Mouse (Mus musculus) midbrain, postnatal 0 days (tissue): ENCODE results near the gene Prss38. TPM values are rescaled to one million over a fixed set of nuclear protein-coding genes. Genes with fewer than 3 reads are reported as not detected.

Experiments used
- ATAC-seq: fragments of 200-750 bp; cut with Nextera tagmentation; 2 replicates; pipeline ENCODE4 v1.8.0; 2017; ENCODE audit warnings: moderate number of reproducible peaks, mild to moderate bottlenecking, moderate TSS enrichment, moderate library complexity; ENCODE audit not compliant: low FRiP score
- DNase-seq: peaks from one replicate; pipeline ENCODE4 v3.0.0-alpha.2; 2015; ENCODE audit warnings: low spot score
- H3K27ac ChIP-seq: fragments of 300-500 bp; sonication (generic); 2 replicates; pipeline ENCODE4 v1.5.1; 2014; ENCODE audit warnings: low read depth, mild to moderate bottlenecking, low read length, mixed read lengths
- H3K27me3 ChIP-seq: fragments of 300-500 bp; sonication (generic); 2 replicates; pipeline ENCODE4 v1.6.1; 2014; ENCODE audit warnings: low read length, control low read depth, mixed read lengths; ENCODE audit not compliant: insufficient read depth
- H3K36me3 ChIP-seq: fragments of 300-500 bp; sonication (generic); 2 replicates; pipeline ENCODE4 v1.6.1; 2014; ENCODE audit warnings: low read length, control low read depth, mixed read lengths; ENCODE audit not compliant: insufficient read depth
- H3K4me1 ChIP-seq: fragments of 300-500 bp; sonication (generic); 2 replicates; pipeline ENCODE4 v1.6.1; 2014; ENCODE audit warnings: mild to moderate bottlenecking, control low read depth, antibody characterized with exemption, low read length, mixed read lengths; ENCODE audit not compliant: insufficient read depth
- H3K4me2 ChIP-seq: fragments of 300-500 bp; sonication (generic); 2 replicates; pipeline ENCODE4 v1.6.1; 2014; ENCODE audit warnings: low read depth, mild to moderate bottlenecking, low read length, mixed read lengths; ENCODE audit not compliant: poor library complexity, severe bottlenecking
- H3K4me3 ChIP-seq: fragments of 300-500 bp; sonication (generic); 2 replicates; pipeline ENCODE4 v1.5.1; 2014; ENCODE audit warnings: low read depth, mild to moderate bottlenecking, low read length, moderate library complexity
- H3K9ac ChIP-seq: fragments of 300-500 bp; sonication (generic); replicated peaks from 2 replicates; pipeline ENCODE4 v1.6.1; 2014; ENCODE audit warnings: mild to moderate bottlenecking, low read length, moderate library complexity, mixed read lengths; ENCODE audit not compliant: poor library complexity, severe bottlenecking
- H3K9me3 ChIP-seq: fragments of 300-500 bp; sonication (generic); 2 replicates; pipeline ENCODE4 v1.6.1; 2016; ENCODE audit warnings: low read length, control low read depth
- CTCF ChIP-seq: IDR thresholded peaks from 2 replicates; pipeline ENCODE4 v1.5.1; 2016; ENCODE audit warnings: antibody characterized with exemption, mild to moderate bottlenecking
- WGBS: fragments of 180-500 bp; shearing (Covaris S2); extraction: QIAGEN DNeasy Blood & Tissue Kit; methylation state at CpG from one replicate; pipeline ENCODE4 v1.1.7; 2014; 5-methylcytosine and 5-hydroxymethylcytosine counted together
- polyA plus RNA-seq: library from polyadenylated mRNA; unstranded; fragments of >200 nt; fragmentation: Nextera tagmentation; extraction: Ambion mirVana; gene quantifications from 2 replicates; pipeline ENCODE4 v1.2.1, GENCODE M21; 2015
- total RNA-seq: library from RNA; depleted of rRNA; stranded (reverse); fragments of >200 nt; gene quantifications from 2 replicates; pipeline ENCODE4 v1.2.3, GENCODE M21; 2014

Prss38 gene
- total and polyA plus RNA-seq, 2 experiments from 2014 or later, result not detected

DNA sequence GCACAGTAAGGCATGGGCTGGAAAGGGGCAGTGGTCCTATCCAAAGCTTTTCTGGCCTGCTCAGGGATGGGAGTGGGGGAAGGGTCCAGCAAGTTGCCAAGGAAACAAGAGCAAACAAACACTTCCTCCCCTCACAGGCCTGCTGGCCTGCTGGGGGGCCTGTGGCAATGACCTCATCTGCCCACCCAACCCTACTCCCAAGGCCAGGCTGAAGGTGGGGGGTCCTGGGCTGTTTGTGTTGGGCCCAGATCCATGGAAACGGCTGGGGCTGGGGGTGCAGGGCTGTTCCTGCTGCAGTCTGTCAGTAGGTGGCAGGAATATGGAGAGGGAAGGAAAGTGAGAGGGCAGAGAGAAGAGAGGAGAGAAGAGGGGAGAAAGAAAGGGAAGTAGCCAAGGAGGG lies 39.1 kb downstream of the Prss38 start:
- WGBS, result 17% methylated on average over 1 of the region's 1 CpGs
- TF ChIP-seq CTCF, result peak; percentile 34
- Histone ChIP-seq H3K9me3 (no peaks in the 10 kb centered on the region), H3K4me3 (no peak overlapping the region), H3K27me3 (no peaks in the 10 kb centered on the region), H3K9ac (no peak overlapping the region), H3K4me1 (no peaks in the 10 kb centered on the region), H3K36me3 (no peaks in the 10 kb centered on the region), H3K4me2 (no peak overlapping the region), H3K27ac (no peak overlapping the region)
- 0 out of 2 replicates have a peak, but pooled peaks have one; percentile 23 for ATAC-seq
- peak; percentile 21 for DNase-seq

DNA sequence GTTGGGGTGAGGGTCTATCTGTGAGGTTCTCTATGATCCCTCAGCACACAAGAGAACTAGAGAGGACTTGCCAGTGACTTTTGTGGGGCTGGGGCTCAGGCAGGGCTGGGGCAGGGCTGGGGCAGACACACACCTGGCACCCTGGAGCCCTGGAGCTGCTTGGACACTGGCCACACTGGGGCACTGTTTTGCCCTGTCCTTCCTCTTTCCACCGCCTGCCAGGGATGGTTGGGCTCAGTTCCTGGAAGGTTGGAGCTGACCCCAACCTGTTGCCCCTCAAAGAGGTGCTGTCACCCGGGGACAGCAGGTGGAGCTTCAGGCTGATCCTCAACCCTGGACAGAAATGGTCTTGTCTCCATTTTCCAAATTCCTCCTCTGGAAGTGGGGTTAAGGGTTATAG lies 39.5 kb downstream of the Prss38 start:
- no peaks in the 10 kb centered on the region for H3K36me3 ChIP-seq
- no peak overlapping the region for H3K9ac ChIP-seq
- TF ChIP-seq CTCF, result no peak
- WGBS, result 43% methylated on average over 2 of the region's 2 CpGs
- H3K4me2 ChIP-seq, result no peak overlapping the region
- H3K9me3 ChIP-seq, result no peaks in the 10 kb centered on the region
- no peak overlapping the region for H3K27ac ChIP-seq
- no peak overlapping the region for H3K4me3 ChIP-seq
- H3K27me3 ChIP-seq, result no peaks in the 10 kb centered on the region
- ATAC-seq (no peak), DNase-seq (no peak)
- no peaks in the 10 kb centered on the region for H3K4me1 ChIP-seq

DNA sequence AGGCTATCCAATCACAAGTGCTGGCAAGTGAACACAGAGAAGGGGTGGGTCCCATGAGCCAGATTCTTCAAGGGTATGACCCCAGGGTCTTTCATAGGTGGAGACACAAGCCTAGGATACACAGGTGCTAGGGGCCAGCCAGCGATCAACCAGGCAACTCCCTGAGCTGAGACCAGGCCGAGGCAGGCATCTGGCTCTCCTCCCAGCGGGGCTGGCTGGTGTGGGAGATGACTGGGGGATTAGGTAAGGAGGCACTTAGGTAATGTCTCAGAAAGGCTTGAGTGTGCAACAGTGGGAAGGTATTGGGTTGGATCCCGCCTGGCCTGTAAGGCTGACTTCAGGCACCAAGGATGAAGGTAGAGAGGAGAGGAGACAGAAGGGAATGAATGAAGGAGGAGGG lies 40.3 kb downstream of the Prss38 start:
- WGBS, result 92% methylated on average over 4 of the region's 4 CpGs
- no peak for TF ChIP-seq CTCF
- H3K27ac ChIP-seq, result no peak overlapping the region

DNA sequence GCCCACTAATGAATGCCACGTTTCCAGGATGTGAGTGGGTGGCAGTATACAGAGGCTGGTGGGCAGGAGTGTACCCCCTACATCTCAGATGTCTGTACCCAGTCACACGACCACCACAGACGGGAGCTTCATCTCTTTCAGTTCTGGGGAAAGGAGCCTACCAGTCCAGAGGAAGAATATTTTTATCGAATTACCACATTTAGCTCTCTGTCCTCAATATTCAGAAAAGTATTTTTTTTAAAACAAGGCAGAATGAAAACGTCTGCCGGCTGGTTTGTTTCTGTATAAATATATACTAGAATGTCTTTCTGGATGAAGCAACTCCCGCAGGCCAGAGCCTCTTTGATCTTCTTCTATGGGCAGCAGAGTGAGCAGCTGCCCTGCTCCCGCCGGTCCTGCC lies 42.5 kb downstream of the Prss38 start:
- no peak overlapping the region for H3K4me3 ChIP-seq
- H3K9ac ChIP-seq, result no peak overlapping the region
- no peak overlapping the region for H3K4me2 ChIP-seq
- no peak overlapping the region for H3K27ac ChIP-seq
- no peaks in the 10 kb centered on the region for H3K27me3 ChIP-seq
- WGBS, result 26% methylated on average over 9 of the region's 9 CpGs
- H3K4me1 ChIP-seq, result peaks cover 3% of the 10 kb centered on the region
- DNase-seq (no peak), ATAC-seq (no peak)
- H3K9me3 ChIP-seq, result no peaks in the 10 kb centered on the region
- TF ChIP-seq CTCF, result no peak
- H3K36me3 ChIP-seq, result no peaks in the 10 kb centered on the region

More for the DNA sequence above, 40.3 kb downstream of the Prss38 start:
- no peaks in the 10 kb centered on the region for H3K36me3 ChIP-seq
- H3K4me1 ChIP-seq, result no peaks in the 10 kb centered on the region; the same call in 1 of the 2 replicates
- no peak overlapping the region for H3K9ac ChIP-seq
- no peaks in the 10 kb centered on the region for H3K9me3 ChIP-seq
- H3K27me3 ChIP-seq, result no peaks in the 10 kb centered on the region
- ATAC-seq (no peak), DNase-seq (no peak)
- no peak overlapping the region for H3K4me3 ChIP-seq
- H3K4me2 ChIP-seq, result no peak overlapping the region

DNA sequence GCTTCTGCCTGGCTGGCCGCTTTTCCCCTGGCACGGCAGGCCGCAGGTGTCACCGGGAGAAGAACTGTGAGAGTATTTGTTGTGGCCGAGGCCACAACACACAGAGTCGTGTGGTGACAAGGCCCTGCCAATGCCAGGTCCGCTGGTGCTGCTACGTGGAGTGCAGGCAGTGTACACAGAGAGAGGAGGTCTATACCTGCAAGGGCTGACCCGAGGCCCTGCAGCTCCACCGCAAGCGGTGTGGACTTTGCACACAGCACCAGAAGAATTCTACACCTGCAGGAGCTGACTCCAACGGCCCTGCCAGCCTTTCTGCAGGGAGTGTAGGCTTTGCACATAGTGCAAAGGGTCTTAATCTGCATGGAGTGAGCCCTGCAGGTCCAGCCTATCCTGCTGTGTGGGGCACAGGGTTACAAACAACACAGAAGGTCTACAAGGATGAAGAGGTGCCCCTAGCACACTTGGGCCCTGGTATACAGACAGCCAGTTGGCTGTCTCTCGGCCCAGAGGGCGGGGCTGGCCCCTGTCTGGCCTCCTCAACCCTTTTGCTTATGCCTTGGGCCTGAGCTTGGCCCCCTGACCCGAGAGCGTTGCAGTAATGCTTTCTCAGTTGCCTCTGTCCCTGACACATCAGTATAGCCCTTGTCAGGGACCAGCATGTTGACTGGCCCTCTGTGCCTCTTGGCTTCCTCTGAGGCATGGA lies 44.1 kb downstream of the Prss38 start:
- 77% methylated on average over 16 of the region's 16 CpGs for WGBS
- no peak overlapping the region for H3K27ac ChIP-seq
- no peak for TF ChIP-seq CTCF

DNA sequence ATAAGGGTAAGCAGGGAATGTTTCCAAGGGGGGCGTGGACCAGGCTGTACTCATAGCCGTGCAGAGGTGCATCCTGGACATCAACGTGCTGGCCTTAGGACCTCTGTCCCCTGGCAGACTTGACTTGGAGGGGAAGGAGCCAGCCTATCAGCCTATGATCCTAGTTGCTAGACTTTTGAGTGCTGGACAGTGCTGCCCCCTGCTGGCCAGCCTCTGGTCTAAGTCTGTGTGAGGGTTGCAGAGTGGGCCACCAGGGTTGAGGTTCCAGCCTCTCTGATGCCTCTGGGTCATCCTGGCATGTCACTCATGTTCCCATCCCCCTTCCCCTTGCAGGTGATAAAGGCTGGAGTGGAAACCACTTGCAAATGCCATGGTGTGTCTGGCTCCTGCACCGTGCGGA lies 44.9 kb downstream of the Prss38 start:
- Histone ChIP-seq H3K9ac (no peak overlapping the region), H3K27ac (no peak overlapping the region), H3K4me3 (no peak overlapping the region), H3K27me3 (no peaks in the 10 kb centered on the region), H3K4me1 (peaks cover 3% of the 10 kb centered on the region), H3K36me3 (no peaks in the 10 kb centered on the region), H3K4me2 (no peak overlapping the region), H3K9me3 (no peaks in the 10 kb centered on the region)
- DNase-seq (peak; percentile 63), ATAC-seq (no peak)
- peak; percentile 75 for TF ChIP-seq CTCF
- 44% methylated on average over 5 of the region's 5 CpGs for WGBS

More for the DNA sequence above, 44.1 kb downstream of the Prss38 start:
- Histone ChIP-seq H3K9me3 (no peaks in the 10 kb centered on the region), H3K9ac (no peak overlapping the region), H3K4me1 (peaks cover 3% of the 10 kb centered on the region), H3K4me3 (no peak overlapping the region), H3K4me2 (no peak overlapping the region), H3K27me3 (no peaks in the 10 kb centered on the region), H3K36me3 (no peaks in the 10 kb centered on the region)
- no peak for ATAC-seq
- DNase-seq, result no peak
